ENCODE assay signal across 22 mouse cellular contexts in genomic region chr15:36402051-36402450, GRCm38 (mm10).
DNase-seq lines count a peak whose midpoint lies in the region; ATAC-seq lines count a peak whose summit lies in the region.
"Had no signal": no experiment of that assay in that cellular context is flagged by ENCODE, and none has a peak within 500 bp of the region (broad histone marks: within the 10 kb centered on the region; RNA-seq: fewer than 3 reads in every experiment).

No protein-coding gene starts in this region.

- H3K27ac ChIP-seq in forebrain, embryonic 11.5 days (ENCODE audit: low read depth, low read length) = no peak overlapping the region
- H3K27ac ChIP-seq in forebrain, embryonic 14.5 days (ENCODE audit: low read depth, low read length) = no peak overlapping the region
- H3K27ac ChIP-seq in heart, embryonic 11.5 days (ENCODE audit: low read depth, low read length) = no peak overlapping the region
- H3K27ac ChIP-seq in heart, embryonic 10.5 days = no peak overlapping the region
- H3K27ac ChIP-seq in midbrain, embryonic 11.5 days (ENCODE audit: low read depth, low read length) = no peak overlapping the region
- no peak overlapping the region for H3K27ac ChIP-seq in midbrain, embryonic 13.5 days

- DNase-seq in forebrain, embryonic 11.5 days (ENCODE audit: low spot score) = peak; percentile 30
- DNase-seq in forebrain, embryonic 14.5 days (ENCODE audit: low spot score) = no peak
- DNase-seq in heart, adult 11 months = peak; percentile 60
- DNase-seq in heart, embryonic 10.5 days (ENCODE audit: low spot score) = peak; percentile 63
- no peak for DNase-seq in heart, postnatal 36 days
- peak; percentile 14 for DNase-seq in midbrain, embryonic 11.5 days (ENCODE audit: low spot score, missing footprints)
- DNase-seq: adrenal gland, adult 2 months; adrenal gland, adult 8-10 months; adrenal gland, postnatal 10 days; adrenal gland, postnatal 14 days; adrenal gland, postnatal 25 days; adrenal gland, postnatal 36 days; B cell, adult 2 months; cerebellum, adult 11 months; cerebellum, adult 11-12 months had no signal

- H3K4me3 ChIP-seq in forebrain, embryonic 11.5 days (ENCODE audit: low read depth, low read length) = no peak overlapping the region
- no peak overlapping the region for H3K4me3 ChIP-seq in forebrain, embryonic 14.5 days (ENCODE audit: low read depth, low read length)
- H3K4me3 ChIP-seq in heart, embryonic 11.5 days (ENCODE audit: low read depth, low read length) = no peak overlapping the region
- no peak overlapping the region for H3K4me3 ChIP-seq in heart, embryonic 10.5 days
- H3K4me3 ChIP-seq in midbrain, embryonic 11.5 days (ENCODE audit: low read depth, low read length) = no peak overlapping the region
- no peak overlapping the region for H3K4me3 ChIP-seq in midbrain, embryonic 13.5 days (replicated peaks)

- H3K27me3 ChIP-seq in forebrain, embryonic 11.5 days (ENCODE audit: control insufficient read depth, insufficient read depth, low read length) = no peaks in the 10 kb centered on the region
- no peaks in the 10 kb centered on the region for H3K27me3 ChIP-seq in forebrain, embryonic 14.5 days (replicated peaks; ENCODE audit: control insufficient read depth, insufficient read depth, low read length)
- H3K27me3 ChIP-seq in heart, embryonic 11.5 days (ENCODE audit: control insufficient read depth, insufficient read depth, low read length) = no peaks in the 10 kb centered on the region
- H3K27me3 ChIP-seq in heart, embryonic 10.5 days (ENCODE audit: insufficient read depth, poor library complexity, severe bottlenecking) = no peaks in the 10 kb centered on the region
- H3K27me3 ChIP-seq in midbrain, embryonic 11.5 days (ENCODE audit: control insufficient read depth, insufficient read depth, low read length) = no peaks in the 10 kb centered on the region
- no peaks in the 10 kb centered on the region for H3K27me3 ChIP-seq in midbrain, embryonic 13.5 days
- H3K27me3 ChIP-seq: CH12.LX, Patski had no signal

- intact Hi-C loops in heart, postnatal 36 days (cut with DNase I) = no loop called here

- ATAC-seq in forebrain, embryonic 11.5 days (replicated peaks; ENCODE audit: low FRiP score) = no peak
- no peak for ATAC-seq in forebrain, embryonic 14.5 days
- no peak for ATAC-seq in heart, embryonic 11.5 days (replicated peaks; ENCODE audit: insufficient number of reproducible peaks, low FRiP score, low TSS enrichment)
- ATAC-seq in midbrain, embryonic 11.5 days (ENCODE audit: low FRiP score) = no peak
- ATAC-seq in midbrain, embryonic 13.5 days = no peak
- ATAC-seq: activated CD4-positive, CD25-positive, alpha-beta regulatory T cell, adult 4 months; CD4-positive, CD25-positive, alpha-beta regulatory T cell, adult 4 months; Patski had no signal

- no peak overlapping the region for H3K4me2 ChIP-seq in forebrain, embryonic 11.5 days (ENCODE audit: low read depth, low read length, severe bottlenecking)
- H3K4me2 ChIP-seq in forebrain, embryonic 14.5 days (ENCODE audit: low read length) = no peak overlapping the region
- no peak overlapping the region for H3K4me2 ChIP-seq in heart, embryonic 11.5 days
- no peak overlapping the region for H3K4me2 ChIP-seq in midbrain, embryonic 11.5 days
- no peak overlapping the region for H3K4me2 ChIP-seq in midbrain, embryonic 13.5 days (replicated peaks)

- H3K9ac ChIP-seq in forebrain, embryonic 11.5 days (ENCODE audit: low read length) = no peak overlapping the region
- H3K9ac ChIP-seq in forebrain, embryonic 14.5 days (ENCODE audit: low read length) = no peak overlapping the region
- H3K9ac ChIP-seq in heart, embryonic 11.5 days (ENCODE audit: low read depth, low read length) = no peak overlapping the region
- no peak overlapping the region for H3K9ac ChIP-seq in midbrain, embryonic 11.5 days (ENCODE audit: low read length)
- no peak overlapping the region for H3K9ac ChIP-seq in midbrain, embryonic 13.5 days (replicated peaks)

- H3K36me3 ChIP-seq in forebrain, embryonic 11.5 days (ENCODE audit: control insufficient read depth, insufficient read depth, low read length) = no peaks in the 10 kb centered on the region
- H3K36me3 ChIP-seq in forebrain, embryonic 14.5 days (ENCODE audit: control insufficient read depth, insufficient read depth, low read length) = no peaks in the 10 kb centered on the region
- no peaks in the 10 kb centered on the region for H3K36me3 ChIP-seq in heart, embryonic 11.5 days (ENCODE audit: control insufficient read depth, insufficient read depth, low read length)
- no peaks in the 10 kb centered on the region for H3K36me3 ChIP-seq in heart, embryonic 10.5 days
- no peaks in the 10 kb centered on the region for H3K36me3 ChIP-seq in midbrain, embryonic 11.5 days (ENCODE audit: control insufficient read depth, insufficient read depth, low read length)
- no peaks in the 10 kb centered on the region for H3K36me3 ChIP-seq in midbrain, embryonic 13.5 days
- H3K36me3 ChIP-seq: G1E had no signal

- no peaks in the 10 kb centered on the region for H3K4me1 ChIP-seq in forebrain, embryonic 11.5 days (replicated peaks; ENCODE audit: control insufficient read depth, insufficient read depth, low read length)
- H3K4me1 ChIP-seq in forebrain, embryonic 14.5 days (ENCODE audit: control insufficient read depth, insufficient read depth, low read length) = peaks cover 14% of the 10 kb centered on the region
- H3K4me1 ChIP-seq in heart, embryonic 11.5 days (ENCODE audit: control insufficient read depth, insufficient read depth, low read length) = peaks cover 9% of the 10 kb centered on the region
- H3K4me1 ChIP-seq in heart, embryonic 10.5 days = peaks cover 8% of the 10 kb centered on the region
- H3K4me1 ChIP-seq in midbrain, embryonic 11.5 days (ENCODE audit: control insufficient read depth, insufficient read depth, low read length) = no peaks in the 10 kb centered on the region
- H3K4me1 ChIP-seq in midbrain, embryonic 13.5 days (replicated peaks) = peaks cover 19% of the 10 kb centered on the region

- 94% methylated on average over 1 of the region's 1 CpGs for WGBS in forebrain, embryonic 11.5 days
- WGBS in forebrain, embryonic 14.5 days = 94% methylated on average over 1 of the region's 1 CpGs
- 78% methylated on average over 1 of the region's 1 CpGs for WGBS in heart, embryonic 11.5 days (ENCODE audit: insufficient replicate concordance)
- 82% methylated on average over 1 of the region's 1 CpGs for WGBS in heart, embryonic 10.5 days
- WGBS in midbrain, embryonic 11.5 days = 94% methylated on average over 1 of the region's 1 CpGs
- 93% methylated on average over 1 of the region's 1 CpGs for WGBS in midbrain, embryonic 13.5 days

- no peaks in the 10 kb centered on the region for H3K9me3 ChIP-seq in forebrain, embryonic 11.5 days (ENCODE audit: control insufficient read depth, low read length)
- H3K9me3 ChIP-seq in forebrain, embryonic 14.5 days (replicated peaks; ENCODE audit: control insufficient read depth, low read length) = no peaks in the 10 kb centered on the region
- no peaks in the 10 kb centered on the region for H3K9me3 ChIP-seq in heart, embryonic 11.5 days (replicated peaks; ENCODE audit: control insufficient read depth, low read length)
- H3K9me3 ChIP-seq in heart, embryonic 10.5 days = no peaks in the 10 kb centered on the region
- no peaks in the 10 kb centered on the region for H3K9me3 ChIP-seq in midbrain, embryonic 11.5 days (ENCODE audit: control insufficient read depth, low read length)
- H3K9me3 ChIP-seq in midbrain, embryonic 13.5 days = no peaks in the 10 kb centered on the region
- H3K9me3 ChIP-seq: G1E had no signal

Comparison
In these comparisons a context has a peak if more than half of its experiments do, and no peak if none do; other contexts are left out.
1. DNase-seq: peak in forebrain, embryonic 11.5 days (single experiment), heart, adult 11 months (single experiment), heart, embryonic 10.5 days (single experiment) and midbrain, embryonic 11.5 days (single experiment); none in forebrain, embryonic 14.5 days (single experiment) and heart, postnatal 36 days (0 of 2).